Mouse (Mus musculus) small intestine, adult 2 months (tissue): ENCODE measurements around the gene Gm12216.

Source experiments
- CTCF ChIP-seq: fragments of 200-500 bp; IDR thresholded peaks from 2 replicates; pipeline ENCODE4 v1.5.1; 2012; ENCODE audit warnings: low read depth, mild to moderate bottlenecking, control low read depth, inconsistent platforms, low read length, moderate library complexity, mixed read lengths; ENCODE audit not compliant: insufficient replicate concordance, insufficient read length; ENCODE audit errors: extremely low read depth
- POLR2A ChIP-seq: fragments of 200-500 bp; IDR thresholded peaks from 2 replicates; pipeline ENCODE4 v1.6.1; 2012; ENCODE audit warnings: low read depth, mild to moderate bottlenecking, control low read depth, inconsistent platforms, low read length, moderate library complexity

DNA sequence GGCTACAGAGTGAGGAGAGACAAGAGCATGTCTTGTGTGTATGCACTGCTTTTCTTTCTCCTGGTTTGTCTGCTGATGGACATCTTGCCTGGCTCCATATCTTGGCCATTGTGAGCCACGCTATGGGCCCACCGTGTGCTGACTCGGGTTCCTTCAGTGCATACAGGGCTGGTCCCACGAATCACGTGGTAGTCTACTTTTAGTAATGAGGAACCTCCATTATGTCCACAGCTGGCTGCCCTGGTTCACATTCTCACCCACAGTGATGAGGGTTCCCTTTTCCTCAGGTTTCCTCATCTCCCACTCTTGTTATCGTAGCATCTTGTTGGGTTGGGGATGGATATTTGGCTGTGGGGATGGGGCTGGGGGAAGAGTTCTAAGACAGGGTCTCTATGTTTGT lies 110.4 kb downstream of the Gm12216 start:
- TF ChIP-seq POLR2A (no peak), CTCF (no peak)
